Comparison of ENCODE assay signal across 8 mouse cellular contexts in the genomic region with DNA sequence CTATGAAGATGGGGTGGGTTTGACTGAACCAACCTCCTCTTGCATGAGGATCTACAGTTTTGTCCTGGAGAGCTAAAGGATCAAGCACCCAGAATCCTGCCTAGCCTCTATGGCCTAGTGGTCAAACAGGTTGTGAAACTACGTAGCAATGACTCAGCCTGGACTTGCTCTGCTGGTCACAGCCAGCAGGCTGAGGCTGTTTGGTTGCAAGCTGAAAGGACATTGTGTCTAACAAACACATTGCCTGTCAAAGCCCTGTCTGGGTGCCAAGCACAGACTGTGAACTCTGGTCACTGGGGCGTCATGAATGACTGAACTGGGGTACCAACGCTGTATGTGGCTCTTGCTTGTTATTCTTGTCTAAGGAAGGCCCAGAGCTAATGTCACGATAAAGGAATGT. TPM values are rescaled to one million over a fixed set of nuclear protein-coding genes. Genes with fewer than 3 reads are reported as not detected.
DNase-seq lines count a peak whose midpoint lies in the region; ATAC-seq lines count a peak whose summit lies in the region.

No protein-coding gene starts in this region.

- no peaks in the 10 kb centered on the region for H3K4me1 ChIP-seq in kidney, embryonic 14.5 days (ENCODE audit: control insufficient read depth, insufficient read depth, low read length)
- no peaks in the 10 kb centered on the region for H3K4me1 ChIP-seq in hindbrain, embryonic 11.5 days (replicated peaks; ENCODE audit: control insufficient read depth, insufficient read depth, low read length)
- H3K4me1 ChIP-seq in midbrain, embryonic 11.5 days (ENCODE audit: control insufficient read depth, insufficient read depth, low read length) = no peaks in the 10 kb centered on the region
- H3K4me1 ChIP-seq in forebrain, embryonic 12.5 days = no peaks in the 10 kb centered on the region

- H3K36me3 ChIP-seq in kidney, embryonic 14.5 days (ENCODE audit: control insufficient read depth, insufficient read depth, low read length) = no peaks in the 10 kb centered on the region
- H3K36me3 ChIP-seq in hindbrain, embryonic 11.5 days (ENCODE audit: control insufficient read depth, insufficient read depth, low read length) = no peaks in the 10 kb centered on the region
- H3K36me3 ChIP-seq in midbrain, embryonic 11.5 days (ENCODE audit: control insufficient read depth, insufficient read depth, low read length) = no peaks in the 10 kb centered on the region
- no peaks in the 10 kb centered on the region for H3K36me3 ChIP-seq in forebrain, embryonic 12.5 days (replicated peaks)

- H3K27me3 ChIP-seq in kidney, embryonic 14.5 days (ENCODE audit: control insufficient read depth, insufficient read depth, low read length) = no peaks in the 10 kb centered on the region
- H3K27me3 ChIP-seq in hindbrain, embryonic 11.5 days (ENCODE audit: control insufficient read depth, insufficient read depth, low read length) = no peaks in the 10 kb centered on the region
- no peaks in the 10 kb centered on the region for H3K27me3 ChIP-seq in midbrain, embryonic 11.5 days (ENCODE audit: control insufficient read depth, insufficient read depth, low read length)
- no peaks in the 10 kb centered on the region for H3K27me3 ChIP-seq in forebrain, embryonic 12.5 days

- H3K4me2 ChIP-seq in kidney, embryonic 14.5 days (replicated peaks; ENCODE audit: low read depth, low read length) = no peak overlapping the region
- H3K4me2 ChIP-seq in hindbrain, embryonic 11.5 days (replicated peaks; ENCODE audit: low read depth, low read length) = no peak overlapping the region
- no peak overlapping the region for H3K4me2 ChIP-seq in midbrain, embryonic 11.5 days
- H3K4me2 ChIP-seq in forebrain, embryonic 12.5 days = no peak overlapping the region

- 0 out of 2 replicates have a peak overlapping the region, but pooled peaks have one; percentile 18 for H3K27ac ChIP-seq in kidney, embryonic 14.5 days (ENCODE audit: low read depth, low read length)
- H3K27ac ChIP-seq in hindbrain, embryonic 11.5 days (ENCODE audit: low read depth, low read length) = no peak overlapping the region
- H3K27ac ChIP-seq in midbrain, embryonic 11.5 days (ENCODE audit: low read depth, low read length) = no peak overlapping the region
- no peak overlapping the region for H3K27ac ChIP-seq in forebrain, embryonic 12.5 days

- no peak for ATAC-seq in kidney, embryonic 14.5 days (ENCODE audit: low FRiP score, low TSS enrichment)
- ATAC-seq in megakaryocyte, adult 5-6 weeks (ENCODE audit: poor library complexity, severe bottlenecking) = peak; percentile 79
- no peak for ATAC-seq in hindbrain, embryonic 11.5 days (ENCODE audit: low FRiP score)
- no peak for ATAC-seq in midbrain, embryonic 11.5 days (ENCODE audit: low FRiP score)
- ATAC-seq in forebrain, embryonic 12.5 days (ENCODE audit: low FRiP score) = no peak

- H3K9ac ChIP-seq in kidney, embryonic 14.5 days (ENCODE audit: low read depth, low read length) = no peak overlapping the region
- no peak overlapping the region for H3K9ac ChIP-seq in hindbrain, embryonic 11.5 days (ENCODE audit: low read depth, low read length)
- no peak overlapping the region for H3K9ac ChIP-seq in midbrain, embryonic 11.5 days (ENCODE audit: low read length)
- no peak overlapping the region for H3K9ac ChIP-seq in forebrain, embryonic 12.5 days

- no peaks in the 10 kb centered on the region for H3K9me3 ChIP-seq in kidney, embryonic 14.5 days (ENCODE audit: control insufficient read depth, low read length)
- H3K9me3 ChIP-seq in hindbrain, embryonic 11.5 days (ENCODE audit: control insufficient read depth, low read length) = no peaks in the 10 kb centered on the region
- no peaks in the 10 kb centered on the region for H3K9me3 ChIP-seq in midbrain, embryonic 11.5 days (ENCODE audit: control insufficient read depth, low read length)
- no peaks in the 10 kb centered on the region for H3K9me3 ChIP-seq in forebrain, embryonic 12.5 days

- peak; percentile 61 for DNase-seq in adrenal gland, adult 8-10 months
- no peak for DNase-seq in adrenal gland, postnatal 25 days
- peak; percentile 89 for DNase-seq in adipocyte (ENCODE audit: low spot score)
- DNase-seq in hindbrain, embryonic 11.5 days (ENCODE audit: low spot score) = no peak
- no peak for DNase-seq in midbrain, embryonic 11.5 days (ENCODE audit: low spot score, missing footprints)

- 64% methylated on average over 4 of the region's 4 CpGs for WGBS in kidney, embryonic 14.5 days
- WGBS in hindbrain, embryonic 11.5 days = 87% methylated on average over 4 of the region's 4 CpGs
- WGBS in midbrain, embryonic 11.5 days = 81% methylated on average over 4 of the region's 4 CpGs
- 83% methylated on average over 4 of the region's 4 CpGs for WGBS in forebrain, embryonic 12.5 days

- H3K4me3 ChIP-seq in kidney, embryonic 14.5 days (ENCODE audit: low read length) = no peak overlapping the region
- no peak overlapping the region for H3K4me3 ChIP-seq in hindbrain, embryonic 11.5 days (ENCODE audit: low read depth, low read length)
- no peak overlapping the region for H3K4me3 ChIP-seq in midbrain, embryonic 11.5 days (ENCODE audit: low read depth, low read length)
- H3K4me3 ChIP-seq in forebrain, embryonic 12.5 days (replicated peaks) = no peak overlapping the region

RNA-seq across cellular contexts. Expression of a gene that starts 10.9 kb away (rescaled TPM):
- 10 to 100 TPM in 1 of 4 experiments, 1 to 10 TPM in 3; 7.7 to 11.0 (median 9.6) TPM for total RNA-seq in adrenal gland, adult 8-10 months (2022)
- total RNA-seq in adrenal gland, postnatal 25 days (2021) = 9.4 and 10.7 TPM in 2 replicates
- polyA plus RNA-seq in kidney, embryonic 14.5 days (2014; fragmentation: Nextera tagmentation; extraction: Ambion mirVana) = 19.3 and 24.5 TPM in 2 replicates
- 9.0 and 11.4 TPM in 2 replicates for total RNA-seq in megakaryocyte, adult 5-6 weeks (2015)
- total RNA-seq in megakaryocyte, adult 5-6 weeks (2017) = 7.7 and 12.5 TPM in 2 replicates
- 20.2 and 24.6 TPM in 2 replicates for polyA plus RNA-seq in hindbrain, embryonic 11.5 days (2014; fragmentation: Nextera tagmentation; extraction: Ambion mirVana)
- 19.2 and 22.3 TPM in 2 replicates for polyA plus RNA-seq in midbrain, embryonic 11.5 days (2014; fragmentation: Nextera tagmentation; extraction: Ambion mirVana)
- polyA plus RNA-seq in forebrain, embryonic 12.5 days (2016; fragmentation: Nextera tagmentation; extraction: Ambion mirVana) = 21.0 and 25.5 TPM in 2 replicates

RNA-seq across cellular contexts. Expression of a gene that starts 35.7 kb away (rescaled TPM):
- total RNA-seq in adrenal gland, adult 8-10 months (2022) = 10 to 100 TPM; 13.4 to 16.2 (median 14.4) TPM
- total RNA-seq in adrenal gland, postnatal 25 days (2021) = 20.6 and 24.1 TPM in 2 replicates
- 12.4 and 15.4 TPM in 2 replicates for polyA plus RNA-seq in kidney, embryonic 14.5 days (2014; fragmentation: Nextera tagmentation; extraction: Ambion mirVana)
- total RNA-seq in megakaryocyte, adult 5-6 weeks (2015) = 7.4 TPM in 2 replicates
- 5.2 and 5.6 TPM in 2 replicates for total RNA-seq in megakaryocyte, adult 5-6 weeks (2017)
- polyA plus RNA-seq in hindbrain, embryonic 11.5 days (2014; fragmentation: Nextera tagmentation; extraction: Ambion mirVana) = 5.8 and 7.4 TPM in 2 replicates
- polyA plus RNA-seq in midbrain, embryonic 11.5 days (2014; fragmentation: Nextera tagmentation; extraction: Ambion mirVana) = 4.9 and 5.1 TPM in 2 replicates
- polyA plus RNA-seq in forebrain, embryonic 12.5 days (2016; fragmentation: Nextera tagmentation; extraction: Ambion mirVana) = 7.6 and 11.3 TPM in 2 replicates

RNA-seq across cellular contexts. Expression of a gene that starts 52.3 kb away (rescaled TPM):
- total RNA-seq in adrenal gland, adult 8-10 months (2022) = 10 to 100 TPM; 53.7 to 67.7 (median 58.6) TPM
- total RNA-seq in adrenal gland, postnatal 25 days (2021) = 60.0 and 69.8 TPM in 2 replicates
- polyA plus RNA-seq in kidney, embryonic 14.5 days (2014; fragmentation: Nextera tagmentation; extraction: Ambion mirVana) = 22.3 and 31.8 TPM in 2 replicates
- total RNA-seq in megakaryocyte, adult 5-6 weeks (2015) = 33.8 and 36.3 TPM in 2 replicates
- 6.6 and 13.2 TPM in 2 replicates for total RNA-seq in megakaryocyte, adult 5-6 weeks (2017)
- 23.3 and 27.2 TPM in 2 replicates for polyA plus RNA-seq in hindbrain, embryonic 11.5 days (2014; fragmentation: Nextera tagmentation; extraction: Ambion mirVana)
- 22.2 and 22.4 TPM in 2 replicates for polyA plus RNA-seq in midbrain, embryonic 11.5 days (2014; fragmentation: Nextera tagmentation; extraction: Ambion mirVana)
- polyA plus RNA-seq in forebrain, embryonic 12.5 days (2016; fragmentation: Nextera tagmentation; extraction: Ambion mirVana) = 22.3 and 26.3 TPM in 2 replicates

RNA-seq across cellular contexts. Expression of a gene that starts 58.8 kb away (rescaled TPM):
- total RNA-seq in adrenal gland, adult 8-10 months (2022) = 100 to 1,000 TPM; 275 to 400 (median 333) TPM
- total RNA-seq in adrenal gland, postnatal 25 days (2021) = 426 and 437 TPM in 2 replicates
- polyA plus RNA-seq in kidney, embryonic 14.5 days (2014; fragmentation: Nextera tagmentation; extraction: Ambion mirVana) = 1,253 and 1,671 TPM in 2 replicates
- total RNA-seq in megakaryocyte, adult 5-6 weeks (2015) = 240 and 279 TPM in 2 replicates
- total RNA-seq in megakaryocyte, adult 5-6 weeks (2017) = 502 and 628 TPM in 2 replicates
- 1,169 and 1,193 TPM in 2 replicates for polyA plus RNA-seq in hindbrain, embryonic 11.5 days (2014; fragmentation: Nextera tagmentation; extraction: Ambion mirVana)
- 1,016 and 1,079 TPM in 2 replicates for polyA plus RNA-seq in midbrain, embryonic 11.5 days (2014; fragmentation: Nextera tagmentation; extraction: Ambion mirVana)
- polyA plus RNA-seq in forebrain, embryonic 12.5 days (2016; fragmentation: Nextera tagmentation; extraction: Ambion mirVana) = 1,084 and 1,150 TPM in 2 replicates

Comparison
In these comparisons a context has a peak if more than half of its experiments do, and no peak if none do; other contexts are left out.
1. DNase-seq: peak in adrenal gland, adult 8-10 months (single experiment) and adipocyte (single experiment); none in adrenal gland, postnatal 25 days (single experiment), hindbrain, embryonic 11.5 days (single experiment) and midbrain, embryonic 11.5 days (single experiment).